Mouse (Mus musculus) T-helper 1 cell (primary cell): ENCODE results near the gene Spx.

Source experiments
- in situ Hi-C: fragments of 300-600 bp; cut with MboI, MseI; formaldehyde crosslinking; loops from one replicate; pipeline ENCODE4 v1.15.1; 2025; ENCODE audit warnings: high pct_unique_total_duplicates

Gene Spx

GRCm38 (mm10) chr6:142424976-142425375 is 11.7 kb downstream of the Spx start:
- in situ Hi-C loops: no loop called here

GRCm38 (mm10) chr6:142429072-142429471 is 15.8 kb downstream of the Spx start:
- in situ Hi-C loops: no loop called here

- in situ Hi-C loops: no loop called here
Observed at GRCm38 (mm10) chr6:142451381-142451780, 38.1 kb downstream of the Spx start.

- in situ Hi-C loops: no loop called here
Observed at GRCm38 (mm10) chr6:142453311-142453710, 40.1 kb downstream of the Spx start.

- in situ Hi-C loops: no loop called here
Observed at GRCm38 (mm10) chr6:142455314-142455996, 42.2 kb downstream of the Spx start.

GRCm38 (mm10) chr6:142458010-142458409 is 44.8 kb downstream of the Spx start:
- in situ Hi-C loops: no loop called here

- in situ Hi-C loops: no loop called here
Observed at GRCm38 (mm10) chr6:142459017-142459678, 45.9 kb downstream of the Spx start.

GRCm38 (mm10) chr6:142462194-142462593 is 49.0 kb downstream of the Spx start:
- in situ Hi-C loops: no loop called here
